Mouse (Mus musculus) intestine, postnatal 0 days (tissue): ENCODE measurements at regions not wholly inside any gene's neighbourhood (a gene's known extent, or its start where the extent isn't known, plus 50 kb on each side); places are given as distances from the start of the nearest gene placed in this dataset.

ENCODE experiments used
- ATAC-seq: fragments of 200-750 bp; cut with Nextera tagmentation; 2 replicates; pipeline ENCODE4 v1.8.0; 2017; ENCODE audit warnings: mild to moderate bottlenecking, moderate TSS enrichment, moderate library complexity
- H3K27ac ChIP-seq: fragments of 300-500 bp; sonication (generic); 2 replicates; pipeline ENCODE4 v1.5.1; 2014; ENCODE audit warnings: mild to moderate bottlenecking, low read depth, low read length, moderate library complexity
- H3K27me3 ChIP-seq: fragments of 300-500 bp; sonication (generic); replicated peaks from 2 replicates; pipeline ENCODE4 v1.6.1; 2014; ENCODE audit warnings: low read length, mixed read lengths; ENCODE audit not compliant: control insufficient read depth, insufficient read depth
- H3K36me3 ChIP-seq: fragments of 300-500 bp; sonication (generic); 2 replicates; pipeline ENCODE4 v1.6.1; 2014; ENCODE audit warnings: mild to moderate bottlenecking, moderate library complexity; ENCODE audit not compliant: control insufficient read depth, insufficient read depth
- H3K4me1 ChIP-seq: fragments of 300-500 bp; sonication (generic); replicated peaks from 2 replicates; pipeline ENCODE4 v1.6.1; 2014; ENCODE audit warnings: antibody characterized with exemption, low read length, mixed read lengths; ENCODE audit not compliant: control insufficient read depth, insufficient read depth
- H3K4me2 ChIP-seq: fragments of 300-500 bp; sonication (generic); replicated peaks from 2 replicates; pipeline ENCODE4 v1.6.1; 2014; ENCODE audit warnings: low read depth, mild to moderate bottlenecking, moderate library complexity
- H3K4me3 ChIP-seq: fragments of 300-500 bp; sonication (generic); 2 replicates; pipeline ENCODE4 v1.5.1; 2014; ENCODE audit warnings: low read depth, low read length
- H3K9ac ChIP-seq: fragments of 300-500 bp; sonication (generic); 2 replicates; pipeline ENCODE4 v1.6.1; 2014; ENCODE audit warnings: mild to moderate bottlenecking, low read depth, low read length
- H3K9me3 ChIP-seq: fragments of 300-500 bp; sonication (generic); 2 replicates; pipeline ENCODE4 v1.6.1; 2016; ENCODE audit warnings: mixed run types; ENCODE audit not compliant: control insufficient read depth
- CTCF ChIP-seq: sonication (generic); IDR thresholded peaks from 2 replicates; pipeline ENCODE4 v1.5.1; 2016; ENCODE audit warnings: low read depth, mild to moderate bottlenecking, control low read depth, antibody characterized with exemption, moderate library complexity
- WGBS: fragments of 180-500 bp; shearing (Covaris S2); extraction: QIAGEN DNeasy Blood & Tissue Kit; methylation state at CpG from one replicate; pipeline ENCODE4 v1.1.7; 2014; 5-methylcytosine and 5-hydroxymethylcytosine counted together

- no peak for TF ChIP-seq CTCF
- Histone ChIP-seq H3K4me2 (no peak overlapping the region), H3K9ac (no peak overlapping the region), H3K4me3 (no peak overlapping the region), H3K27me3 (no peaks in the 10 kb centered on the region), H3K4me1 (no peaks in the 10 kb centered on the region), H3K9me3 (no peaks in the 10 kb centered on the region), H3K36me3 (no peaks in the 10 kb centered on the region), H3K27ac (no peak overlapping the region)
- 66% methylated on average over 7 of the region's 7 CpGs for WGBS
- ATAC-seq: no peak
These were observed 375.3 kb upstream of the Vstm2b start for GRCm38 (mm10) chr7:40522703-40523267.

- ATAC-seq: no peak
- no peaks in the 10 kb centered on the region for H3K27me3 ChIP-seq
- 78% methylated on average over 3 of the region's 3 CpGs for WGBS
- H3K4me2 ChIP-seq: no peak overlapping the region
- no peaks in the 10 kb centered on the region for H3K36me3 ChIP-seq
- no peak overlapping the region for H3K4me3 ChIP-seq
- H3K4me1 ChIP-seq: no peaks in the 10 kb centered on the region
- no peak overlapping the region for H3K9ac ChIP-seq
- no peak overlapping the region for H3K27ac ChIP-seq
- no peak for TF ChIP-seq CTCF
- no peaks in the 10 kb centered on the region for H3K9me3 ChIP-seq
These were observed 361.5 kb upstream of the Vstm2b start for GRCm38 (mm10) chr7:40536601-40537000.

- 76% methylated on average over 3 of the region's 3 CpGs for WGBS
- no peak for TF ChIP-seq CTCF
- H3K27me3 ChIP-seq: no peaks in the 10 kb centered on the region
- H3K36me3 ChIP-seq: no peaks in the 10 kb centered on the region
- H3K27ac ChIP-seq: no peak overlapping the region
- no peaks in the 10 kb centered on the region for H3K9me3 ChIP-seq
- H3K4me2 ChIP-seq: no peak overlapping the region
- H3K4me3 ChIP-seq: no peak overlapping the region
- no peaks in the 10 kb centered on the region for H3K4me1 ChIP-seq
- ATAC-seq: no peak
- H3K9ac ChIP-seq: no peak overlapping the region
These were observed 360.5 kb upstream of the Vstm2b start for GRCm38 (mm10) chr7:40537621-40538020.

GRCm38 (mm10) chr7:40539789-40540188, 358.3 kb upstream of the Vstm2b start:
- no peak for TF ChIP-seq CTCF
- Histone ChIP-seq H3K36me3 (no peaks in the 10 kb centered on the region), H3K9ac (no peak overlapping the region), H3K9me3 (no peaks in the 10 kb centered on the region), H3K27ac (no peak overlapping the region), H3K4me1 (no peaks in the 10 kb centered on the region), H3K4me3 (no peak overlapping the region), H3K4me2 (no peak overlapping the region), H3K27me3 (no peaks in the 10 kb centered on the region)
- WGBS: 68% methylated on average over 5 of the region's 5 CpGs
- no peak for ATAC-seq

GRCm38 (mm10) chr7:40541283-40541682, 356.8 kb upstream of the Vstm2b start:
- no peak overlapping the region for H3K9ac ChIP-seq
- WGBS: 77% methylated on average over 4 of the region's 4 CpGs
- H3K27me3 ChIP-seq: no peaks in the 10 kb centered on the region
- no peak for TF ChIP-seq CTCF
- ATAC-seq: no peak
- no peaks in the 10 kb centered on the region for H3K9me3 ChIP-seq
- H3K4me2 ChIP-seq: no peak overlapping the region
- no peak overlapping the region for H3K27ac ChIP-seq
- no peaks in the 10 kb centered on the region for H3K4me1 ChIP-seq
- no peaks in the 10 kb centered on the region for H3K36me3 ChIP-seq
- no peak overlapping the region for H3K4me3 ChIP-seq

GRCm38 (mm10) chr7:40563447-40564118, 334.5 kb upstream of the Vstm2b start:
- Histone ChIP-seq H3K27me3 (no peaks in the 10 kb centered on the region), H3K9me3 (no peaks in the 10 kb centered on the region), H3K9ac (no peak overlapping the region), H3K4me3 (no peak overlapping the region), H3K4me2 (no peak overlapping the region), H3K4me1 (no peaks in the 10 kb centered on the region), H3K27ac (no peak overlapping the region), H3K36me3 (no peaks in the 10 kb centered on the region)
- no peak for TF ChIP-seq CTCF
- 68% methylated on average over 10 of the region's 10 CpGs for WGBS
- ATAC-seq: no peak
